Mouse (Mus musculus): ENCODE results near the gene Ccdc12. TPM values are rescaled to one million over a fixed set of nuclear protein-coding genes. Genes with fewer than 3 reads are reported as not detected.

The Ccdc12 gene
- total and polyA plus RNA-seq, 3 experiments = 85.2 to 104 (median 97.8) TPM

GRCm38 (mm10) chr9:110631191-110631590 is 25.1 kb upstream of the Ccdc12 start:
- no peak overlapping the region for H3K27ac ChIP-seq (ENCODE audit: insufficient read depth, low read depth)
- H3K36me3 ChIP-seq (replicated peaks in 1 of 2; ENCODE audit: control insufficient read depth in 1 of 2, insufficient read depth in 1 of 2, low read length in 1 of 2) = peaks cover 90 to 100% of the 10 kb centered on the region in 2 experiments
- no peak overlapping the region for H3K4me3 ChIP-seq (replicated peaks in 1 of 3; ENCODE audit: low read depth in 2 of 3, low read length in 2 of 3, poor library complexity in 1 of 3)
- H3K4me2 ChIP-seq (ENCODE audit: insufficient read depth, low read depth, poor library complexity, severe bottlenecking) = no peak overlapping the region
- H3K9me3 ChIP-seq (replicated peaks; ENCODE audit: low read length) = no peaks in the 10 kb centered on the region
- in situ Hi-C loops (cut with MboI; ENCODE audit: low pct_ligation_motif_present, low pct_unique_long_range_greater_than_20kb, low sequenced_read_pairs) (no loop called here), dilution Hi-C loops (cut with MboI; ENCODE audit: extremely low pct_ligation_motif_present, extremely low pct_unique_long_range_greater_than_20kb, low sequenced_read_pairs) (no loop called here)
- DNase-seq (ENCODE audit: extremely low read depth) = no peak
- no peak overlapping the region for H3K9ac ChIP-seq (ENCODE audit: insufficient read depth, low read depth)
- no peaks in the 10 kb centered on the region for H3K79me2 ChIP-seq (replicated peaks; ENCODE audit: control insufficient read depth, extremely low read depth, insufficient read depth, poor library complexity, severe bottlenecking)
- peak; percentile 51 to 66; a peak in 3 of 4 replicates for TF ChIP-seq CTCF (conservative IDR thresholded peaks at IDR 0.05 in 1 of 2, IDR thresholded peaks at IDR 0.05 in 1 of 2; ENCODE audit: low read depth in 2 of 2, low read length in 2 of 2)
- TF ChIP-seq RAD21 (IDR thresholded peaks at IDR 0.05; ENCODE audit: low read depth, low read length) = peak; percentile 43
- TF ChIP-seq POLR2A (IDR thresholded peaks at IDR 0.05; ENCODE audit: low read depth, low read length) = no peak
- TF ChIP-seq SMC3 (IDR thresholded peaks at IDR 0.05; ENCODE audit: low read depth, low read length) = peak; percentile 60
- no peaks in the 10 kb centered on the region for H3K4me1 ChIP-seq (ENCODE audit: control insufficient read depth in 1 of 2, insufficient read depth in 2 of 2)
- H3K27me3 ChIP-seq (replicated peaks) = no peaks in the 10 kb centered on the region

- H3K9me3 ChIP-seq (replicated peaks; ENCODE audit: low read length) = no peaks in the 10 kb centered on the region
- dilution Hi-C loops (cut with MboI; ENCODE audit: extremely low pct_ligation_motif_present, extremely low pct_unique_long_range_greater_than_20kb, low sequenced_read_pairs) = no loop called here
- no peak overlapping the region for H3K4me2 ChIP-seq (ENCODE audit: insufficient read depth, low read depth, poor library complexity, severe bottlenecking)
- no peak overlapping the region for H3K9ac ChIP-seq (ENCODE audit: insufficient read depth, low read depth)
- no peaks in the 10 kb centered on the region for H3K4me1 ChIP-seq (ENCODE audit: control insufficient read depth in 1 of 2, insufficient read depth in 2 of 2)
- H3K27ac ChIP-seq (ENCODE audit: insufficient read depth, low read depth) = no peak overlapping the region
- no peak for TF ChIP-seq MAFK (IDR thresholded peaks at IDR 0.05; ENCODE audit: insufficient replicate concordance, low read length)
- TF ChIP-seq ZC3H11A (IDR thresholded peaks at IDR 0.05; ENCODE audit: low read depth, low read length) = no peak
- no peak for TF ChIP-seq NRF1 (IDR thresholded peaks at IDR 0.05; ENCODE audit: low read depth, low read length)
- no peak for TF ChIP-seq GABPA (IDR thresholded peaks at IDR 0.05; ENCODE audit: insufficient replicate concordance, low read depth, low read length)
- no peak for TF ChIP-seq E2F4 (IDR thresholded peaks at IDR 0.05; ENCODE audit: insufficient replicate concordance, low read depth, low read length)
- no peak for TF ChIP-seq CHD2 (IDR thresholded peaks at IDR 0.05; ENCODE audit: low read length)
- no peak for TF ChIP-seq ELF1 (IDR thresholded peaks at IDR 0.05; ENCODE audit: low read depth, low read length)
- no peak for TF ChIP-seq MXI1 (IDR thresholded peaks at IDR 0.05; ENCODE audit: low read depth, low read length)
- no peak for TF ChIP-seq CTCF (conservative IDR thresholded peaks at IDR 0.05 in 1 of 2, IDR thresholded peaks at IDR 0.05 in 1 of 2; ENCODE audit: low read depth in 2 of 2, low read length in 2 of 2)
- no peak for TF ChIP-seq JUND (conservative IDR thresholded peaks at IDR 0.05; ENCODE audit: low read depth, low read length)
- no peak for TF ChIP-seq ETS1 (conservative IDR thresholded peaks at IDR 0.05; ENCODE audit: low read depth, low read length)
- TF ChIP-seq HCFC1 (IDR thresholded peaks at IDR 0.05; ENCODE audit: low read depth, low read length) = no peak
- no peak for TF ChIP-seq SIN3A (IDR thresholded peaks at IDR 0.05; ENCODE audit: low read length)
- TF ChIP-seq MEF2A (IDR thresholded peaks at IDR 0.05; ENCODE audit: borderline replicate concordance, low read depth, low read length) = no peak
- TF ChIP-seq POLR2AphosphoS2 (IDR thresholded peaks at IDR 0.05; ENCODE audit: low read depth, low read length) = no peak
- no peak for TF ChIP-seq CHD1 (IDR thresholded peaks at IDR 0.05; ENCODE audit: low read depth, low read length)
- TF ChIP-seq RCOR1 (conservative IDR thresholded peaks at IDR 0.05; ENCODE audit: low read depth, low read length) = no peak
- TF ChIP-seq MYC (IDR thresholded peaks at IDR 0.05; ENCODE audit: low read depth, low read length) = no peak
- no peak for TF ChIP-seq USF2 (conservative IDR thresholded peaks at IDR 0.05; ENCODE audit: low read depth, low read length)
- no peak for TF ChIP-seq BHLHE40 (IDR thresholded peaks at IDR 0.05; ENCODE audit: low read depth, low read length)
- no peaks in the 10 kb centered on the region for H3K27me3 ChIP-seq (replicated peaks)
- in situ Hi-C loops (cut with MboI; ENCODE audit: low pct_ligation_motif_present, low pct_unique_long_range_greater_than_20kb, low sequenced_read_pairs) = no loop called here
- no peak overlapping the region for H3K4me3 ChIP-seq (replicated peaks in 1 of 3; ENCODE audit: low read depth in 2 of 3, low read length in 2 of 3, poor library complexity in 1 of 3)
- peaks cover 90 to 100% of the 10 kb centered on the region in 2 experiments for H3K36me3 ChIP-seq (replicated peaks in 1 of 2; ENCODE audit: control insufficient read depth in 1 of 2, insufficient read depth in 1 of 2, low read length in 1 of 2)
- DNase-seq (ENCODE audit: extremely low read depth) = no peak
- H3K79me2 ChIP-seq (replicated peaks; ENCODE audit: control insufficient read depth, extremely low read depth, insufficient read depth, poor library complexity, severe bottlenecking) = no peaks in the 10 kb centered on the region
These were observed 24.5 kb upstream of the Ccdc12 start for GRCm38 (mm10) chr9:110631651-110632275.

All from CH12.LX (cell line).